Mouse (Mus musculus) ES-Bruce4 (cell line): ENCODE results near the gene Gm49354.

Experiments
- CTCF ChIP-seq: IDR thresholded peaks from one replicate; pipeline ENCODE4 v1.8.1; 2011; ENCODE audit warnings: low read depth, low read length
- EP300 ChIP-seq: IDR thresholded peaks from 2 replicates; pipeline ENCODE4 v1.6.1; 2011; ENCODE audit warnings: low read depth, low read length; ENCODE audit not compliant: insufficient read depth
- POLR2A ChIP-seq: IDR thresholded peaks from one replicate; pipeline ENCODE4 v1.8.1; 2011; ENCODE audit warnings: low read length; ENCODE audit not compliant: insufficient read depth

DNA sequence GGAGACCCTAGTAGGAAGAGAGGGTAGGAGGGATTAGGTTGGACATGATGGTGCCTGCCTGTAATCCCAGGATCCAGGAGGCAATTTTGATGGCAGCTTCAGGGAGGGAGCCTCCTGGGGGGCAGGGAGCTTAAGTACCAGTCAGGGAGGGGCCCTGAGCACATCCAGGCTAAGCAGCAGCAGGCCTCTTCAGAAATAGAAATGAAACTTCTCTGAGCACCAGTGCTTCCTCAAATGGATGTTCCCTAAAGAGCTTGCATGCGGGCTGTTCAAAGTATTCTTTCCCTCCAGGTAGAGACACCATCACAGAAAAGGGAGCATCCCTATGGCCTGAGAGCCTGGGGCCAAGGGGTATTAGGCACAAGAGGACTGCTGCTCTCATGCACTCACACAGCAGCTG, 16.3 kb upstream of the Gm49354 start:
- TF ChIP-seq EP300 (no peak), CTCF (no peak), POLR2A (no peak)
